Mouse (Mus musculus) embryonic stem cell, embryonic (primary cell): ENCODE measurements around the gene Med12l.

Experiments
- CTCF ChIA-PET, 4 experiments: fragments of 300-600 bp in 2 of 4; fragments of 350-600 bp in 2 of 4; sonication (Branson Sonifier 250); formaldehyde crosslinking; loops; one replicate each; lab custom pipeline; 2022; ENCODE audit warnings: inconsistent platforms in 2 of 4; lab: Charles Lee
- POLR2A ChIA-PET, 4 experiments: fragments of 300-600 bp in 2 of 4; fragments of 350-600 bp in 2 of 4; sonication (Branson Sonifier 250); formaldehyde crosslinking; loops; one replicate each; lab custom pipeline; 2022; ENCODE audit warnings: antibody characterized with exemption in 4 of 4, inconsistent platforms in 1 of 4; lab: Charles Lee

Med12l gene

DNA sequence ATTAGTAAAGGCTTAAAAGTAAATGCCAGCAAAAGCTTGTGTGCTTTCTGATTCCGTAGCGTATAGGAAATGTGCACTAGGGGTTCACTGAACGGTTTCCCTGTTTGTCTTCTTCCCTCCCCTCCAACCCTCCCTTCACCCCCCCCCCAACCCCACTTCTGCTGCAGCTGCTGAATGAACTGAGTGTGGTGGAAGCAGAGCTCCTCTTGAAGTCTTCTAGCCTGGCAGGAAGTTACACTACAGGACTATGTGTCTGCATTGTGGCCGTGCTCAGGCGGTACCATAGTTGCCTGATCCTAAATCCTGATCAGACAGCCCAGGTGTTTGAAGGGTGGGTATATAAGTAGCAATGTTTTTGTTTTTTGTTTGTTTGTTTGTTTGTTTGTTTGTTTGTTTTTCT lies 229.3 kb downstream of the Med12l start:
- POLR2A ChIA-PET = interaction anchor here in 2 of 4 experiments (0.6 kb wide), 2 partner anchors 13 to 168 kb away, joined by 3 to 7 read pairs; no protein-coding TSS in a partner anchor

DNA sequence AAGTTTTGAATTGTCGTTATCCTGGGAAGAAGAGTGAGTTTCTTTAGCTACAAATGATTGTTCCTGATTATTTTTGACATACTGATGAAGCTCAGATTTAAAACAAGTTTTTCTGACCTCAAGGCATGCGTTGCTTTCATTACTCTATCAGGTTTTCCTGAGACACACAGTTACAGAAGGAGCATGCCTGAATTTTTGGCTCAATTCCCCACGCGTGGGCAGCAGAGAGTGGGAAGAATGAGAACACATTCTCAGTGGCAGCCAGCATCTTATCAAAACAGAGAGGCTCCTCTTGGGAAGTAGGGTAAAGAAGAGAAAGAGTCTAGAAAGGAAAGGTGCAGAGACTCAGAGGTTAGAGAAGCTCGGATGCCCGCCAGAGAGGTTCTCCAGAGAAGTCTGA lies 237.8 kb downstream of the Med12l start:
- POLR2A ChIA-PET = interaction anchor here in 1 of 4 experiments (1.0 kb wide), 1 partner anchor 107 kb away, joined by 3 read pairs; no protein-coding TSS in a partner anchor
- CTCF ChIA-PET = no interaction called here

More for the DNA sequence above, 229.3 kb downstream of the Med12l start:
- CTCF ChIA-PET = no interaction called here

DNA sequence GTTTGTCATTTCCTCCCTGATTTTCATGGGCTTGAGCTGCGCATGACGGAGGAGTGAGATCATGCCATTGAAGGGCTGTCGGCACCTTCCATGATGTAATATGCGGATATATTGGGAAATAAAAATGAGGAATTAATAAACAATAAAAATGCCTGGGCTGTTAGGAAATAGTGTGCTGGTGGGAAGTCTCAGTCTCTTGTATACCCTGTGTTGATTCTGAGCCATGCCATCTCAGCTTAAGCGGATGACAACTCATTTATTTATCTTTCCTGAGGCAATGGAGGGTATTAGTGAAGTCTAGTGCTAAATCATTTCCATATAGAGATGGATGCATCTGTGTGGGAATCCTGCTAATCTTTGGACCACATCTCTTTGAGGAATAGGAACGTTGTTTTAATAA lies 242.4 kb downstream of the Med12l start:
- ChIA-PET CTCF (no interaction called here), POLR2A (no interaction called here)

DNA sequence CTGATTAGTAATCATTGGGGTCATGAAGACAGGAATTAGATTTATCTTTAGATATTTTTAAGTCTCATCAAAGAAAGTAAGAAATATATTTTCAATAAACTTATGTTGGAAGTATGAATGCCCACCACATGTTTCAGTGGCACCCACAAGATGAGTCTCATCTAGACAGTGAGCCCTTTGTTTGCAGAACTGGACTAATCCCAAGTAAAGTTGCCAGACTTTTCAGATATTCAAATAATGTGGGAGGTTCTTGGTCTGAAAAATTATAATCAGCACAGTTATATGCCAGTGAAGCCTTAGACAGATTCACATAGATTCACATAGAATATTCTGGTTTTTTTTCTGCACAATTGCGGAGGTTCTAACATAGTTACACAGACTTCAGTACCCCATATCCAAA lies 244.8 kb downstream of the Med12l start:
- ChIA-PET CTCF (interaction anchor here in 1 of 4 experiments (0.6 kb wide), 1 partner anchor 1730 kb away, joined by 3 read pairs; no protein-coding TSS in a partner anchor), POLR2A (no interaction called here)

DNA sequence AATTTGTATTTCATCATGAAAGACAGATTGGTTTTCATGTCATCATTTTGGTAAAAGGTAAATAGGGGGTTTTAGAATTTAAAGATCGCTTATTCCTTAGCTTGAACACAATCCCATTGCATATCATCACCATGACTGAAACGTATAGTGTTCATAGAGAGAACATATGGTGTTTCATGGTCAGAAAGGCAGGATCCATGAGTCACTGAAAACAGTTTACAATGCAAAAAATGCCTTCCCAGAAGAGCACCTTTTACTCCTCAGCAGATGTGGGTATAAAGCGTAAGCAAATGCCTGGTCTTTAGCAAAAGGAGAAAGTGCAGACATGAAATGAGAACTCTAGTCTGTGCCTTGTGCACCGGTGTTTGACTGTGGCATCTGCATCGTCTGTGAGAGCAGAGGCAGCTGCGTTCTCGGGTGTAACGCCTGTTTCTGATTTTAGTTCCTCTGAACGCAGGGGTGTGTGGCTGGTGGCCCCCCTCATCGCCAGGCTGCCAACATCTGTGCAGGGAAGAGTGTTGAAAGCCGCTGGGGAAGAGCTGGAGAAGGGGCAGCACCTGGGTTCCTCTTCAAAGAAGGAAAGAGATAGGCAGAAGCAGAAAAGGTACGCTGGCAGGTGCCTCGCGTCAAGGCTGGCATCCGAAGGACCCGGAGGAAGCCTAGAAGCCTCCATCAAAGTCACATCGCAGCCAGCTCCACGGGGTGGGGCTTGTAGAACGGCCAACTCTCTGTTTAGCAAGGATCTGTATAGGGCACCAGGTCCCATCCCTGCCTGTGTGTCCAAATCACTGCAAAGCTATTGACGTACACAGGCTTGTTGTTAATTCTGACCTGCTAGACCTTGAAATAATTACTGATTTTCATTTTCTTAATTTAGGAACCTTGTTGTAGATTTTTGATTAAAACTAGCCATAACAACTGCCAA lies 252.4 kb downstream of the Med12l start:
- POLR2A ChIA-PET = no interaction called here
- CTCF ChIA-PET = no interaction called here

DNA sequence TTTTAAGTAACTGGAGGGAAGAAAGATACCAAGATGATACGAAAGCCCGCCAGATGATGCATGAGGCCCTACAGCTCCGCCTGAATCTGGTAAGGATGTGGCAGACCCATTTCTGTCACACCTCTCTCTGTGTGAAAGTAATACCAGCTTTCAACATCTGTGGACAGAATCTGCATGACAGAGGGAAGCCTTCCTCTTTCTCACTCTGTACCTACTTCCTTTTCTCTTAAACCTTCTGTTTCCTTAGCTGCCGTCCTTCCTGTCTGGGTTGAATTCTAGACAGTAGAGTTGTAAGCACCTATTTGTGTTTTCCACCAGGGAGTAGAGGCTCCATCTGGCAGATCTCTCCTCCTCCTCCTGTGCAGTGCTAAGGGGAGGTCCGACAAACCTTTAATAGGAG lies 255.1 kb downstream of the Med12l start:
- ChIA-PET POLR2A (no interaction called here), CTCF (interaction anchor here in 2 of 4 experiments (0.6 to 1.4 kb wide), 2 partner anchors 172 to 180 kb away, joined by 3 to 7 read pairs; no protein-coding TSS in a partner anchor)

DNA sequence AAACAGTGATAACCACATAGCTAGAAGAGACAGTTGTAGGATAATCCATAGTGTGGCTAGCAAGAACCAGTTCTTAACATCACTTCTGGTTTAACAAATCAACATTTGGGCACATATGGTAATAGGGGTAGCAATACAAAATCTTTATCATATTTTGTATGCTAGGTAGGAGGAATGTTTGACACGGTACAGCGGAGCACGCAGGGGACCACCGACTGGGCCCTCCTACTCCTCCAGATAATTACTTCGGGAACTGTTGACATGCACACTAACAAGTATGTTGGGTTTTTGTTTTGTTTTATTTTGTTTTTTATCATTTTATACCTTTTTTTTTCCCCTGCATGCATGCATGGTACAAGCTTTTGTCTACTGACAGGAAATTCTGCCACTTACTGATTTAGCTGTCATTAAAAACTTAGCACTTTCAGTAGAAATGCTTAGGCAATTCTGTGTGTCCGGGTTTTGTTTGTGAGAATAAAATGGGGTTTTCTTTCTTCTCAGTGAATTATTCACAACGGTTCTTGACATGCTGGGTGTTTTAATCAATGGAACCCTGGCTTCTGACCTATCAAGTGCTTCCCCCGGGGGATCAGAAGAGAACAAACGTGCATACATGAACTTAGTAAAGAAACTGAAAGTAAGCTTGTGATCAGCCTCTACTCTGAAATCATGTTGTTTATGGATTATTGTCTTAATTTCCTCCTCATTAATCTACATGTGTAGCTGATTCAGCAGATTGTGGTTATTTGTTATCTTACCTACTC lies 256.3 kb downstream of the Med12l start:
- CTCF ChIA-PET = no interaction called here
- POLR2A ChIA-PET = no interaction called here

DNA sequence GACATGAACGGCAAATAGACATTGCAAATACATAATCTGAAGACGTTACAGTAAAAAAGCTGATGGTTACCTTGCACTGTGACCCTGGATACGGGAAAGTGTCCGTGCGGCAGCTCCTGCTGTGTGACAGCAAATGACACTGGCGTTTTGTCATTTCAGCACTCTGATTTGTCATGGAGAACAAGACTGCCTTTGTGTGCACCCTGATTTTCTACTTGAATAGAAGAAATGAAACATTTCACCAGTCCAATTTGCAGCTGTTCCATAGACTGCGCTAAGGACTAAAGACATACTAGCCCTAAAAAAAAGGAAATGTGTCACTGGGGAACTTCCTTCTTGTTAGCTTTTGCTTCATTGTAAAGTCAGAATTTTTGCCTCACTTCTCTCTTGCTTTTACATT lies 257.1 kb downstream of the Med12l start, which contains the start of gene P2ry12:
TSS of gene P2ry12 (minus strand) at position 168 of the 400 bp plus-strand sequence.
- POLR2A ChIA-PET = no interaction called here
- CTCF ChIA-PET = no interaction called here

DNA sequence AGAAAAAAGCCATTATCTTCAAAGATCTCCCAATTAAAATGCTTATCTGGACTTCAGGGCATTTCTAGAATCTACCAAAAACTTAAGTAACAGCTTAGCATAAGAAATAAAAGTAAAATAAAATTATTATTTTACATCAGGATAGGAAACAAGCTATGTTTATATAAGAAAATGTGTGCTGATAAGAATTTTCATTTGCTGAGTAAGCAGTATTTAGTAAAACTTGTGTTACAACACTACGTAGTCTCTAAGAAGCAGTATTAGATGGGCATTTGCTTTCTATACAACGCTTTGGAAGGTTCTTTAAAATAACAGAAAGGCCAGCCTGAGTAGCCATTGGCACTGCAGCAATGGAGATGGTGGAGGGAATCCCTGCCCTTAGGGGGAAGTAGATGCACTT lies 257.8 kb downstream of the Med12l start:
- ChIA-PET POLR2A (no interaction called here), CTCF (no interaction called here)

DNA sequence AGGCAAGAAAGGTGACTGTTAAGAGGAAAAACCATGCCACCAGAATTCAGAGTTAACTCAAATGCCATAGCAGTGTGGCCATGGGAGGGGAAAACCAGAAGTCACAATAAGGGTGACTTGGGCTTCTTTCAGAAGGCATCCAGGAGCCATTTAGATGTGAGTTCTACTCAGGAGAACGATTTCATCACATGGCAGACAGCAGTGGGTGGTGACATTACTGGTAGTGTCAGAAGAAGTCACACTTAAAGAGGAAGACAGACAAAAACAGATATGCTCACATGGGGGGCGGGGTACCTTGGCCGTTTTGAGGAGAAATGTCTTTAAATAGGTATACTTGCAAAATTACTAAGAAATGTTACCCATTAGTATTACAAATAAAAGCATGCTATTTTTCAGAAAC lies 258.4 kb downstream of the Med12l start:
- ChIA-PET POLR2A (interaction anchor here in 1 of 4 experiments (1.2 kb wide), 1 partner anchor 15 kb away, joined by 3 read pairs; no protein-coding TSS in a partner anchor), CTCF (interaction anchor here in 1 of 4 experiments (0.5 kb wide), 1 partner anchor 186 kb away, joined by 4 read pairs; no protein-coding TSS in a partner anchor)

DNA sequence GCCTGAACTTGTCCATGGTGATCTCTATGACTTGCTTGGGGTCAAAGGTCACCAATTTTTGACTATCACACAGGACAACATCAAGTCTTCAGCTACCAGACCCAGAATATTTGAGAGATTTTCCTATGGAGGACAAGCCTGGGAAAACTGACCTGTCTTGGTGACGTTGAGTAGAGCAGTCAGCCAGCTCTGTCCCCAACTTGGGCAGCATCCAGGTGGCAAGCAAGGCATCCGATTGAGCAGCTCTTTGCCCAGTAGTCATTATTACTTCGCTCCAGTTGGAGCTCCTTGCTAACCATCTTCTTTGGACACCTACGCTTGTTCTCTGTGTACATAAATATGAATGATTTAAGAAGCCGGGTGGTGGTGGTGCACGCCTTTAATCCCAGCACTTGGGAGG lies 265.2 kb downstream of the Med12l start:
- CTCF ChIA-PET = no interaction called here
- POLR2A ChIA-PET = no interaction called here

DNA sequence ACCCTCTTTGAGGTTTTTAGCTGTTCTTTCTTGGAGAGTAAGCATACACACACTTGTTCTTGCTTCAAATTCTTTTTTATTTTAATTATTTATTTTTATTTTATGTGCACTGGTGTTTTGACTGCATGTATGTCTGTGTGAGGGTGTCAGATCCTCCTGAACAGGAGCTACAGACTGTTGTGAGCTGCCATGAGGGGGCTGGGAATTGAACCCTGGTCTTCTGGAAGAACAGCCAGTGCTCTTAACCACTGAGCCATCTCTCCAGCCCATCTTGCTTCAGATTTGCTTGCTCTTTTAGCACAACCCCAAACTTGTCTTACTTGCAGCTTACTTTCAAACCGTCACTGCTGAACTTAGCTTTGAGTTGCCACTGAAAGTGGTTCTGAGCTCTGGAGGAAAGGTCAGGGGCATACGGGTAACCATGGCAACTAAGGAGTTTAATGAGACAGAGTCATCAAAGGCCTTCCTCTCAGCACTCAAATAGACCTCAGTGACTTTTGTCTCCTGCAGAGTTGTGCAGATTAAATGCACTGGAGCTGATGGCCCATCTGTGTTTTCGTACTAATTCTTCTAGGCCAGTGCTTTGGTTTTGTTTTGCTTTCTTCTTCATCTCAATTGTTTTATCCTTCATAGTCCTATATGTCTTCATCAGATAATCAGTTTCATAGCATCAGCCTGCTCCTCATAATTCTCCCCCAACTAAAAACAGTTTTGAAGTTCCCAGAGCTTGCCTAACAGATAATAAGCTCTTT lies 272.1 kb downstream of the Med12l start:
- ChIA-PET CTCF (no interaction called here), POLR2A (no interaction called here)

DNA sequence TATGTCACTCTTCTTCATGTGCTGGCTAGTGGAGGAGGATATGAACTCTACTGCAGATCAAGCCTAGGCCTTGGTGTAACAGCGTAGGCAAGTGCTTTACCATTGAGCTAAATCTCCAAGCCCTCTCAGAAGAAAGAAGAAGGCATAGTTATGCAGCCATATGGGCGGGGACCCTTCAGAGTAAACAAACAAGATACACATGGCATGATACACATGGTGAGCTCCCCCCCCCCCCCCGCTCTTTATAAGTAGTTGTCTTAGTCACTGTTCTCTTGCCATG lies 272.6 kb downstream of the Med12l start:
- POLR2A ChIA-PET = no interaction called here
- CTCF ChIA-PET = no interaction called here

DNA sequence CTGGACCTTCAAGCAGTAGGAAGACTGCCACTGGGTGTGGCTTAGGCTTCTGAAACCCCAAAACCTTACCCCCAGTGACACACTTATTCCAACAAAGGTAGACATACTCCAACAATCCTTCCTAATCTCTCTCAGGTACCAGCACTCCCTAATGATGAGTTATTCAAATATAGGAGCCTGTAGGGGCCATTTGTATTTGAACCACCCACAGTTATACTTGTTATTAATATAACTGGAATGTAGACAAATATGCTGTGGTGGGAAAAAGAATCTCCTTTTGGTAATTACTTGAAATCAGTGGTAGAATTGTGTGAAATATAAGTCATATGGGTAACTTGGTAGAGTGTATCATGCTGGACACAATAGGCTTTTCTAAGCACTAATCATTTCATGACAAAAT lies 273.0 kb downstream of the Med12l start:
- ChIA-PET CTCF (no interaction called here), POLR2A (interaction anchor here in 1 of 4 experiments (0.7 kb wide), 1 partner anchor 892 kb away, joined by 3 read pairs; no protein-coding TSS in a partner anchor)

DNA sequence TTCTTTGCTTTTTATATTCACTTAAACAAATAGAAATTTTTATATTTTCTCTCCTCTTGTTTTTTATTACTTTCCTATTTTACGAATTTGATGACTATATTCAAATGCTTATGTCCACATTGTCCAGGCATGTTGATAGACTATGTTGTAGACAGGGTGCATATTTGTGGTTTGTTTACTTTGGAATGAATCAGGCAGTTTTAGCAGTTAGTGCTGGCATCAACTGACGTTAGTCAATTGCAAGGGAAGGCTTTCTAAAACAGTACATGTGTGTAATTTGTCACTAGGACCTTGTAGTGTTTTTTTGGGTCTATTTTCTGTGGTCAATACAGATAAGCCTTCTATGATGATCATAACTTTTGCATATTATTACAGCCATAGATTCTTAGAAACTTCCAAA lies 284.9 kb downstream of the Med12l start:
- POLR2A ChIA-PET = no interaction called here
- CTCF ChIA-PET = no interaction called here

DNA sequence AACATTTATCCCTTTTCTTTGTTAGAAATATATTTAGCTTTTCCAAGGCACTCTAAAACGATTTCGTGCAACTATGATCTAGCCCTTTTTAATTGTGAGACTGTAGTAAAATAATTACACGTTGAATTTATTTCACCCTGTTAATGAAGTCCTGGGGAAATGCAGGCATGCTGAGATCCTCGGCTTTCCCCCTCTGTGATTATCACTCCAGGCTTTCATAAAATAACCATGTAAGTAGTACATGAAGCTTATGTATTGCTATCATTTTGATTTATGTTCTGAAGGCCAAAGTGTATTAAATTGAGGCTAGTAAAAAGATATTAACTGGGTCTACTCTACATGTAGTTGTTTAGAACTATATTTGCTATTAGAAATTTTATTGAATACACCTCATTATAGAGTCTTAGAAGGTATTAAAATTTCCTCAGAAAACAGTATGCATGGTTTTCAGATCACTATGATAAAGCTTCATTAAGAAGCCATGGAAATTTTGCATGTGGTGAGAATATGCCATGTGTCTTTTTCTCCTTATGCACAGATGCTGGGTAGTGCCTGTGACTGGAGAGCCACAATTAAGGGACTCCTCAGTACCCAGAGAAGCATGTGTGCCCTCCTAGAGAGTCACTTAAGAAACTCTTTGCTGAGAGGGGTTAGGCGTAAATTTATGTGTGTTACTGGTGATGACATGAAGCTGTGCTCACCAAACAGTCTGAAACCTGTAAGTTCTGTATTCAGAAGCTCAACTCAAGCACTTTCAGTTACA lies 288.0 kb downstream of the Med12l start:
- ChIA-PET POLR2A (no interaction called here), CTCF (no interaction called here)

DNA sequence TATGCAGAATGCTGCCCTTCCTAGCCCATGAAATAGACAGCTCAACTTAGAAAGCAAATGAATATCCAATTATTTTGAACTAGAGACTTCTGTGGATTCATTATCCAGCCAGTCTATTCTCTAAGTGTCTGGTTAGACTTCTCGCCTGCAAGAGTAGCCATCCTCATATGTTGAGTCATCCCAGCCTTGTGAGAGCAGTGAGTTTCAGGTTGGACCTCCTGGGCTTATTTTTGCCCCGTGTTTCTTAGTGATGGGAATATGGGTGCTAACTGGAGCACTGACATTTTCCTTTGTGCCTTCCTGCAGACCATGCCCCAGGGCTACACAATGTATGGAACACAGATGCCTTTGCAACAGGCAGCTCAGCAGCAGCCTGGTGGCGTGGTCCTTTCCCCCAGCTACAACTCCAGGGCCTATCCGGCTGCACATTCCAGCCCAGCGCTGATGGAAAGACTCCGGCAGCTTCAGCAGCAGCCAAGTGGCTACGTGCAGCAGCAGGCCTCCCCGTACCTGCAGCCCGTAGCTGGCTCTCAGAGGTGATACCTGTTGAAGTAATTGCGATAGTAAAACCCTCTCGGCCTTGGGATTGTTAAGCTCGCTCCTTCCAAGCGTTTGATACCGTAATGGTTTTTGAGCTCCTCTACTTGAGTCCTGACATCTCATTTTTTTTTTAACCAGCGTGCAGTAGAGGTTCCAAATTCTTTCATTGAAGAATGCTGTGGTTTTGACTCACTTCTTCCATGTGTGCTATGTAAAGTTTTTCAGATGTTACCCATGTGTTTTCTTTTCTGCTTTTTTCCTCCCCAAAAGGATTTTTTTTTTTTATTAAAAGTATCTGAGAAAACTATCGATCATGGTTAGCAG lies 290.3 kb downstream of the Med12l start:
- POLR2A ChIA-PET = no interaction called here

More for the DNA sequence above, 290.3 kb downstream of the Med12l start:
- CTCF ChIA-PET = interaction anchor here in 2 of 4 experiments (0.7 to 1.6 kb wide), 3 partner anchors 10 to 436 kb away, joined by 3 read pairs; no protein-coding TSS in a partner anchor
